Comparison of ENCODE assay signal across 1 mouse cellular context in the genomic region with DNA sequence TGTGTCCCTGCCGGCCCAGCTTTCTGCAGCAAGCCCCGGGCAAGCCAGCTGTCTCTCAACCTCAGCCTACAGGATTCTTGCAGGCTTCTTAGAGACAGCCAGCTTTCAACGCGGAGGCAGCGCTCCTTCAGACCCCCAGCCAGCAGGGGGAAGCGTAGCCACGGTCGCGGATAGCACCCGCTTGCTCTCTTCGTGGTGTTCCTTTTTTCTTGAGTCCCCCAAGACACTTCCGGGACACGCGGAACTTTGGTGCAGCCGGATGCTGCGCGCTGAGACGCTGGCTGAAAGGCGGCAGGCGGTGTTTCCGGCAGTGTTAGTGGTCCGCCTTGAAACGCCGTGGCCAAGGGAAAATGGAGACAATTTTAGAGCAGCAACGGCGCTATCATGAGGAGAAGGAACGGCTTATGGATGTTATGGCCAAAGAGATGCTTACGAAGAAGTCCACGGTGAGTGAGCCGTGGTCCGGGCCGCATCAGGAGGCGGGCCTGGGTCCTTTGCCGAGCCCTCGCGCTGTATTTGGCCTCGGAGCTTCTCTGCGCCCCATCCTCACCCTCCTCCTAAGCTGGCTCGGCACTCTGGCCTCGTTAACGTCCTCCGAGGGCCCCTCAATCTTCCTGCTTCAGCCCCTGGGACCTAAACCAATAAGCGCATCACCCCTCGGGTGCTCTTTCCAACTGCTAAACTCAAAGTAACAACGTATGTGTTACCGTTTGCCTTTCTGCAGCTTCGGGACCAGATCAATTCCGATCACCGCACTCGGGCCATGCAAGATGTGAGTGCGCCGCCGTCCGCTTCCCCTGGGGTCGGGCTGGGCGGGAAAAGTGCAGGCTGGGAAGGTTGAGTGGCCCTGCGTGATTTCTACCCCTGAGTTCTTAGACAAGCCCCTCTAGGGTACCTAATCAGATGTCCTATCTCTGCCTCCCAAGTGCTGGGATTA.
TF ChIP-seq lines count a peak whose summit lies in the region.

A gene (plus strand): TSS at position 232 of the 937 bp plus-strand sequence.

TF ChIP-seq in MEL, 35 proteins besides CTCF, POLR2A, EP300 and RAD21 (continued from another document):
- no peak for TF ChIP-seq POLR2AphosphoS5 (IDR thresholded peaks at IDR 0.05; ENCODE audit: borderline replicate concordance, low read depth, low read length)
- peak; percentile 79 for TF ChIP-seq TCF12 (IDR thresholded peaks at IDR 0.05; ENCODE audit: low read depth, low read length)
- no peak for TF ChIP-seq ZKSCAN1 (IDR thresholded peaks at IDR 0.05; ENCODE audit: low read depth, low read length)
- peak; percentile 90 for TF ChIP-seq TBP (IDR thresholded peaks at IDR 0.05; ENCODE audit: low read depth, low read length)
- TF ChIP-seq BHLHE40 (IDR thresholded peaks at IDR 0.05; ENCODE audit: borderline replicate concordance, low read depth, low read length): no peak
- TF ChIP-seq KAT2A (conservative IDR thresholded peaks at IDR 0.05; ENCODE audit: low read depth, low read length): peak; percentile 72; the same call in 1 of the 2 replicates
- no peak for TF ChIP-seq ZC3H11A (IDR thresholded peaks at IDR 0.05; ENCODE audit: low read depth, low read length)
- TF ChIP-seq ZNF384 (IDR thresholded peaks at IDR 0.05; ENCODE audit: low read depth, low read length): no peak
- peak; percentile 97 for TF ChIP-seq HCFC1 (IDR thresholded peaks at IDR 0.05; ENCODE audit: low read depth, low read length)
- TF ChIP-seq ZMIZ1 (IDR thresholded peaks at IDR 0.05; ENCODE audit: low read depth, low read length): 0 out of 2 replicates have a peak, but pooled peaks have one; percentile 33
- 0 out of 2 replicates have a peak, but pooled peaks have one; percentile 12 for TF ChIP-seq GATA1 (IDR thresholded peaks at IDR 0.05; ENCODE audit: low read depth, low read length)
- no peak for TF ChIP-seq CHD1 (IDR thresholded peaks at IDR 0.05; ENCODE audit: low read depth, low read length)
- peak; percentile 81; the same call in 1 of the 2 replicates for TF ChIP-seq MXI1 (IDR thresholded peaks at IDR 0.05; ENCODE audit: low read depth, low read length)
- TF ChIP-seq SIN3A (IDR thresholded peaks at IDR 0.05; ENCODE audit: low read length): peak; percentile 96
- TF ChIP-seq TAL1 (IDR thresholded peaks at IDR 0.05; ENCODE audit: low read length): no peak
- peak; percentile 52 for TF ChIP-seq SMC3 (IDR thresholded peaks at IDR 0.05; ENCODE audit: low read depth, low read length)
- no peak for TF ChIP-seq ETS1 (IDR thresholded peaks at IDR 0.05; ENCODE audit: low read depth, low read length)
- TF ChIP-seq MEF2A (IDR thresholded peaks at IDR 0.05; ENCODE audit: extremely low read depth, insufficient replicate concordance, low read depth, low read length, poor library complexity, severe bottlenecking): no peak
